Mouse (Mus musculus) splenic B cell, adult 2 months (primary cell): ENCODE measurements around the gene Inpp4a.

Experiments
- DNase-seq: peaks from one replicate; pipeline ENCODE4 v3.0.0-alpha.2; 2011; ENCODE audit warnings: low read depth, low spot score
- H3K27me3 ChIP-seq: 2 replicates; pipeline ENCODE4 v1.6.1; 2012; ENCODE audit warnings: mild to moderate bottlenecking, low read length, moderate library complexity, mixed read lengths; ENCODE audit not compliant: control insufficient read depth, poor library complexity, insufficient read depth, severe bottlenecking
- H3K36me3 ChIP-seq: 2 replicates; pipeline ENCODE4 v1.6.1; 2012; ENCODE audit warnings: mild to moderate bottlenecking, low read length, moderate library complexity, mixed read lengths; ENCODE audit not compliant: control insufficient read depth, poor library complexity, insufficient read depth, severe bottlenecking

Inpp4a gene

DNA sequence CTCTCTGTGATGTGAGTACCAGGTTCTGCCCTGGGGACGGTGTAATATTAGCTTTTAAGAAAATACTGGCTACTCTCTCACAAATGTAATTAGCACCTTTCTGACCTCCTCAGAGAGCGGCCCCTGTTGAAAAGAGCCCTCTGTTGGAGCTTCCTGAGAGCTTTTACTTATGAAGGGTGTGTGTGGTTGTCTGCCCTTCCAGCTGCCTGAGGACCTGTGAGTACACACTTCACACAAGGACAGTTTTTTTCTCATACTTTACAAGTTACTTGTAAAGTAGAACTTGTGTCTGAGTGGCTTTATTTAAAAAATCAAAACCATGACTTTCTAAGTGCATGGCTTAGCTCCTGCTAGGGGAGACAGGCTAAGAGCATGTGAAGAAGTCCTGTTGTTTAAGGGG, 37.1 kb downstream of the Inpp4a start:
- Histone ChIP-seq H3K36me3 (no peaks in the 10 kb centered on the region), H3K27me3 (no peaks in the 10 kb centered on the region)
- no peak for DNase-seq

GRCm38 (mm10) chr1:37337273-37337672, 37.6 kb downstream of the Inpp4a start:
- H3K27me3 ChIP-seq: no peaks in the 10 kb centered on the region
- no peak for DNase-seq
- no peaks in the 10 kb centered on the region for H3K36me3 ChIP-seq

- no peaks in the 10 kb centered on the region for H3K27me3 ChIP-seq
- no peak for DNase-seq
- no peaks in the 10 kb centered on the region for H3K36me3 ChIP-seq
These were observed 39.5 kb downstream of the Inpp4a start for GRCm38 (mm10) chr1:37339144-37339543.

DNA sequence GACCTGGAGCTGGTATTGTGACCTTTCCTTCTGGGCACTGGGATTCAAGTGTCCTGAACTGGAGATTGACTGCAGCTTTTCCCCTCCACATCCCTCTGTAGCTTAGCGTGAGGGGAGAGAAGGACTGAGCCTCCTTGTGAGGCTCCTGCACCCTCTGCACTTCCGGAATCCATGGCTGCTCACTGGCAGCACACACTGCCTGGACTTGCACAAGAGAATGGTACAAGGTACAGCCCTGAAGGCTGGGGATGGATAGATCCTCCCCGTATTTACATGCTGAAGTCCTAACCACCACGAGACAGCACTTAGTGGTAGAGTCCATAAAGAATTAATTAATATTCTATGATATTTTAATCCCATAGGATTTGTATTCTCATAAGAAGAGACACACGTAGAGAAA, 41.7 kb downstream of the Inpp4a start:
- Histone ChIP-seq H3K27me3 (no peaks in the 10 kb centered on the region), H3K36me3 (no peaks in the 10 kb centered on the region)
- no peak for DNase-seq

GRCm38 (mm10) chr1:37341914-37342313, 42.2 kb downstream of the Inpp4a start:
- DNase-seq: no peak
- Histone ChIP-seq H3K27me3 (no peaks in the 10 kb centered on the region), H3K36me3 (no peaks in the 10 kb centered on the region)

DNA sequence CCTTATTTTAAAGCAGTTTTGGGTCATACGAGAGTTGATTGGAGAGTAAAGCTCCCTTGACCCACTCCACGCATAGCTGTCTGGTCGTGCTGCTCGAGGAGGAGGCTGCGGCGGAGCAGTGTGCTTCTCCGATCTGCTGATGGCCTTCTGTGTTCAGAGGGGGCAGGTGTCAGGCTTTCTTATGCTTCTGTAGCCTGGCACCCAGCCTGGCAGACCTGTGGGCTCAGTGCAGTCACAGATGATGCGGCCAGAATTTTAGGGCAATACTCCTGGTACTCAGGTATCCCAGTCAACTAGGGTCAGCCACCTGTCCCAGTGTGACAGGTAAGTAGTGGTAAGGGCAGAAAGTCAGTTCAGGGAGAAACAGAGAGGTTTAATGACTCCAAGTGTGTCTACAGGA, 42.9 kb downstream of the Inpp4a start:
- Histone ChIP-seq H3K27me3 (no peaks in the 10 kb centered on the region), H3K36me3 (no peaks in the 10 kb centered on the region)
- no peak for DNase-seq

GRCm38 (mm10) chr1:37343265-37343664, 43.6 kb downstream of the Inpp4a start:
- Histone ChIP-seq H3K27me3 (no peaks in the 10 kb centered on the region), H3K36me3 (no peaks in the 10 kb centered on the region)
- DNase-seq: no peak

- Histone ChIP-seq H3K36me3 (no peaks in the 10 kb centered on the region), H3K27me3 (no peaks in the 10 kb centered on the region)
- DNase-seq: no peak
These were observed 44.7 kb downstream of the Inpp4a start for GRCm38 (mm10) chr1:37344223-37344916.

DNA sequence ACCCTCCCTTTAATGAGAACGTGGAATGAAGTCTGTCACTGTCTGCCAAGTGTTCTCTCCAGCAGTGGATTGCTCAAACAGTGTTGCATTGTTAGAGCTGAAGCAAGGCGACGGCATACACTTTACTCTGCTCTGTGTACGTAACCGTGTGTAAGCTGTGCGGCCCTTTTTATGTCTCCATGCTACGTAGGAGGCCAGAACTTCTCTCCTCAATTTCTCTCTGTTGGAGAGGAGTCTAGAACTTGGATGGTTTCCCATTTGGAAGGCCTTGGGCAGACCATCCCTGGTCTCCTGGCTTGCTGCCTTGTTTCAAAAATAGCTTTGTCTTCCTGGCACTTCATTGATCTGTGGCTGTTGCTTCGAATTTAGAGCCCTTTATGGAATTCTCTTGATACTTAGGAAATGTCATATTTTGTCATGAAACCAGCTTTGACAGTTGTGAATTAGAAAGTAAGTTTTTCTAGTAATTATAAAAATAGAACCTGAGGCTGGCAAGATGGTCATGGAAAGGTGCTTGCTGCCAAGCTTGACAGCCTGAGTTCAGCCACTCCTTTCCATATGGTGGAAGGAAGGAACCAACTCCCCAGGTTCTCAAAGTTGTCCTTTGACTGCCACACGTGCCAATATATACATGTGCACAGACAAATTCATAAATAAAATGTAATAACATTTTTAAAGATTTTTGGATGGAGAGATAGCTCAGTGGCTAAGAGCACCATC, 47.9 kb downstream of the Inpp4a start:
- H3K36me3 ChIP-seq: no peaks in the 10 kb centered on the region
- no peaks in the 10 kb centered on the region for H3K27me3 ChIP-seq
- no peak for DNase-seq

GRCm38 (mm10) chr1:37350886-37351651, 51.4 kb downstream of the Inpp4a start:
- no peaks in the 10 kb centered on the region for H3K27me3 ChIP-seq
- no peak for DNase-seq
- no peaks in the 10 kb centered on the region for H3K36me3 ChIP-seq

- Histone ChIP-seq H3K36me3 (no peaks in the 10 kb centered on the region), H3K27me3 (no peaks in the 10 kb centered on the region)
- no peak for DNase-seq
These were observed 52.3 kb downstream of the Inpp4a start for GRCm38 (mm10) chr1:37351961-37352360.

GRCm38 (mm10) chr1:37353456-37353855, 53.8 kb downstream of the Inpp4a start:
- no peaks in the 10 kb centered on the region for H3K27me3 ChIP-seq
- H3K36me3 ChIP-seq: no peaks in the 10 kb centered on the region
- no peak for DNase-seq

DNA sequence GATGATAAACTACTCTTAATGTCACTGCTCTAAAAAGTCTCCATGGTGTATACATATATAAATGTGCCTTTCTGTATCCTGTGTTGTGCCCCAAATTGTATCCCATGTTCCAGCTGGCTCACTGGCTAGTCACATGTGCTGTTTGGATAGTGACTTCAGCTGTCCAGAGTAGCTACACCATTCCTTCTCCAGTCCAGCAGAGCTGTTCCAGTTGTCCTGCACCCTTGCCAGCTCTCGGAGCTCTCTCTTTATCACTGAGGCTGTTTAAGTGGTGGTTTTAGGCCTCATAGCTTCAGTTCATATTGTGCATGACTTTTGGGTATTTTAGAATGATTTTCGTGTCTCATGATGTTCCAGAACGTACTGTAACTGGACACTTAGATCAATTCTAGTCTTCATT, 55.8 kb downstream of the Inpp4a start:
- DNase-seq: no peak
- H3K36me3 ChIP-seq: no peaks in the 10 kb centered on the region
- no peaks in the 10 kb centered on the region for H3K27me3 ChIP-seq

GRCm38 (mm10) chr1:37356305-37356704, 56.6 kb downstream of the Inpp4a start:
- H3K27me3 ChIP-seq: no peaks in the 10 kb centered on the region
- no peaks in the 10 kb centered on the region for H3K36me3 ChIP-seq
- no peak for DNase-seq

GRCm38 (mm10) chr1:37357173-37357572, 57.5 kb downstream of the Inpp4a start:
- peak; percentile 4 for DNase-seq
- H3K36me3 ChIP-seq: no peaks in the 10 kb centered on the region
- H3K27me3 ChIP-seq: no peaks in the 10 kb centered on the region
